Mouse (Mus musculus) layer of hippocampus, adult 2 months (tissue): ENCODE measurements around the gene Kif21a. TPM values are rescaled to one million over a fixed set of nuclear protein-coding genes. Genes with fewer than 3 reads are reported as not detected.

ENCODE experiments used
- DNase-seq, 2 experiments: peaks; one replicate each; pipeline ENCODE4 v3.0.0; 2022; ENCODE audit warnings: low spot score in 2 of 2
- H3K27ac ChIP-seq: fragments of 200-600 bp; 2 replicates; pipeline ENCODE4 v1.8.1; 2022
- H3K4me3 ChIP-seq: fragments of 200-600 bp; 2 replicates; pipeline ENCODE4 v1.8.1; 2022; ENCODE audit warnings: mild to moderate bottlenecking
- CTCF ChIP-seq: fragments of 200-600 bp; conservative IDR thresholded peaks from 2 replicates; pipeline ENCODE4 v1.8.1; 2022; ENCODE audit warnings: antibody characterized with exemption, mild to moderate bottlenecking, moderate library complexity
- total RNA-seq, 2 experiments: library from RNA; stranded (reverse); gene quantifications; 2 replicates each; pipeline ENCODE4 v1.2.3; 2021

Gene Kif21a
- total RNA-seq, 2 experiments from 2014 or later, result 126 to 130 TPM

DNA sequence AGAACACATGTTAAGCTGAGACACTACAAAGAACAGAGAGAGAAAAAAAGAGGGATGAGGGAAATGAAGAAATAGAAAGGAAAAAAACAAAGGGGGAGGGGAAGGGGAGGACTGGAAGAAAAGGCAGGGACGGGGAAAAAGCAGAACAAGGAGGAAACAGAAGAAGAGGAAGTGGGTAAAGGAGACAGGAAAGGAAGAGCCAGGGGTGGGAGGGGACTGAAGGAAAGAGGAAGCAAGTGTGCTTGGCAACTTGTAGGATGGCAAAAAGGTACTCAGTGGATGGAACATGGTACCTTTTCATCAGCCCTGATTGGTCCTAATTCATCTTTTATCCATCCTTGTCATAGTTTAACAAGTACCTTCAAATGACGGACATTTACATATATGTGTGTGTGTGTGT lies 86.4 kb downstream of the Kif21a start:
- no peak overlapping the region for H3K27ac ChIP-seq
- H3K4me3 ChIP-seq, result no peak overlapping the region
- no peak for TF ChIP-seq CTCF
- DNase-seq, result no peak

DNA sequence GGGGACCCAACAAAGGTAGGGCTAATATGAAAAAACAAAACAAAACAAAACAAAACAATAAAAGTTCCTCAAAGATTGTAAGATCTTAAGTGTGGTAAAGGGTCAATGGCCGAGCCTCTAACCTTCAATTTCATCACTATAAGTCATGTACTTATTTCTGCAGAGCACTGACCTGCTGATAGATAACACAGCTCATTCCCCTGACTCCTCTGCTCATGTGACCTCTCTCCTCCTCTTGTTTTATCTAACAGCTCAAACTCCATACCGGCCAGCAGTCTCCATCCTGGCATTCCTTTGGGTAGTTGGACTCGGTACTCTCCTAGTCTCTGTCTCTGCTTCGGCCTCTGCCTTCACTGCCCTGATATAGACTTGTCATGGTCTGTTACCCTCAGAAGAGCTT lies 87.2 kb downstream of the Kif21a start:
- no peak for TF ChIP-seq CTCF
- no peak overlapping the region for H3K4me3 ChIP-seq
- H3K27ac ChIP-seq, result no peak overlapping the region
- no peak for DNase-seq

DNA sequence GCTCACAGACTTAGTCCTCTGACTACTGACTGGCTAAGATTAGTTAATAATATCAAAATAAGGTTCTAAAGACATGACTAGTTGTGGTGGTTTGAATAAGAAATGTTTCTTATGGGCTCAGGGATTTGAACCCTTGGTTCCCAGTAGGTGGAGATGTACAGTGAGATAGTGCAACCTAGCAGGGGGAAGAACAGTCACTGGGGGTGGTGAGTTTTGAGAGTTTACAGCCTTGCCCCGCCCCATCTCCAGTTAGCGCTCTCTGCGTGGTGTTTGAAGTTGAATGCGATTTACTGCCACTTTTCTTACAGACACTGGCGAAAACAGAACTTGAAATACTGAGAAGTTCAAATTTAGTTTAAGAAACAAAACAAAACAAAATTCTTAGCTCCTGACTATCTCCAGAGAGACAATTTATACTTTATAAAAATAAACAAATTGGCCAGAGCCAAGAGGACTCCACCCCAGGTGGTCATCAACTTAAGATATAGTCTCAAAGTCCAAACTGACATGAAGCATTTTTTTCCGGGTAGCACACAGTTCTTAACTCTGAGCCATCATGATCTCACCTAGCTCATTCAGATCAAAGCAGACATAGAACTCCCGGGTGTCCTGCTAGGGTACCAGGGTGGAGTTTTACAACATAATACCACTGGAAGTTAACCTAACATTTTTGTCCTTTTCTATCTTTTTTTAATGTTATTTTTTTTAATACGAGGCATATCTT lies 88.8 kb downstream of the Kif21a start:
- H3K4me3 ChIP-seq, result no peak overlapping the region
- TF ChIP-seq CTCF, result no peak
- no peak overlapping the region for H3K27ac ChIP-seq
- no peak for DNase-seq

DNA sequence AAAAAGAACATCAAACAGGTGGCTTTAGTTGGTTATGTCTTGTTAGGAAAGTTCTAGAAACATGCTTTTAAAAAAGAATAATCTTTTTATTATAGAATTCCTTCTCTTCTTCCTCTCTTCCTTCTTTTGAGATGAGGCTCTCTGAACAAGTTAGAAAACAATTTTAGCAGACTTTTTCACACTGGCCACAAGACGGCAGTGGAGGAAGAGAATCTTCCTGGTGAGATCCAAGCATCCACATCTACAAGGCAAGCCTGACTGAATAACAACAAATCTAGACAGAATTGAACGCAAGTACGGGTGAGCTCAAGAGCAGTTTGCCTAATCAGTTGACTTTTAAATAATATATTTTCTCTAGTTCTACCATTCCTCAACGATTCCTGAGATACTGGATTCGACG lies 98.4 kb downstream of the Kif21a start:
- no peak overlapping the region for H3K4me3 ChIP-seq
- no peak overlapping the region for H3K27ac ChIP-seq
- no peak for DNase-seq
- TF ChIP-seq CTCF, result peak; percentile 56

DNA sequence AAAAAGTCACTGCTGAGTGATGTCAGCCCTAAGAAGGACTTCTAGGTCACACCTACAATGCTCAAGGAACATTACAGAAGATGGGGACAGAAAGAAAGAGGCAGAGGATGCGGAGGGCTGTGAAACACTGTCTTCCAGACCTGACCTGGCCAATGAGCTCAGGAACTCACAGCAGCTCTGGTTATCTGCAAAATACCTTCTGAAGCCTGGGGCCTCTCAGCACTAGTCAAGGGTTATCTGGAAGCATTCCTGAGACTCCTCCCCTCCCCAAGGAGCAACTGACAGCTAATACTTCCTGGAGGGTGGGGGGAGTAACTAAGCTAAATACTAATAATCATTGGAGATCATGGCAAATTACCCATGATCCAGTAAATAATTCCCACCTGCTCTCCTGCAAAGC lies 111.3 kb downstream of the Kif21a start:
- TF ChIP-seq CTCF, result no peak
- no peak overlapping the region for H3K4me3 ChIP-seq
- no peak overlapping the region for H3K27ac ChIP-seq
- DNase-seq, result no peak

DNA sequence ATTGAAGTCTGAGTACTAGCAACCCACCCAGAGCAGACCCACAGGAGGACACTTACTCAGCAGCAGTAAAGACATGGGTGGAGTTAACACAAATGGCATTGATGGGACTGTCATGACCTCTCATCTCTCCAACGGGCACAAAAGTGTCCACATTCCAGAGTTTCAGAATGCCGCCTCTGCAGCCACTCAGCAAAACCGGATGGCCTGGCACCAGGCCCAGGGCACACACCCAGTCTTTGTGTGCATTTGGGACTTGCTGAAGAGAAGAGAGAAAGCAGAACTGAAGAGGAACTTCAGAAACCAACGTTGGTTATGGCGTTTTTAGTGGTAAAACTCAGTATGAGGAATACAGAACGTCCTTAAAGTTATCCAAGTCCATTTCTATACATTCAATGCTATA lies 114.2 kb downstream of the Kif21a start:
- no peak for TF ChIP-seq CTCF
- Histone ChIP-seq H3K4me3 (no peak overlapping the region), H3K27ac (no peak overlapping the region)
- DNase-seq, result no peak

DNA sequence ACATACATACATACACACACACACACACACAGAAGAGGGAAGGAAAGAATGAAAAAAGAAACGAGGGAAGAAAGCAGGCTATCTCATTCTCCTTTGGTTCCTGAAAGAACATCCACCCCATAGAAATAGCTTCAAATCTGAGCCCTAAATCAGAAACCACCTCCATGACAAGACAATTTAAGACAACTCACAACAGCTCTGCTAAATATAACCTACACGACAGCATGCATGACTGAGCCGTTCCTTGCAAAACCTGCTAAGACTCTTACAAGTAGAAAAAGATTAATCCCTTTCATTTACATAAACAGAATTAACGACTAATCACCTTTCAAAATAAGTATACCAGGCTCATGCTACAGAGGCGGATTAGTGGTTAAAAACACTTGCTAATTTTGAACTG lies 118.3 kb downstream of the Kif21a start:
- TF ChIP-seq CTCF, result no peak
- Histone ChIP-seq H3K27ac (no peak overlapping the region), H3K4me3 (no peak overlapping the region)
- no peak for DNase-seq

DNA sequence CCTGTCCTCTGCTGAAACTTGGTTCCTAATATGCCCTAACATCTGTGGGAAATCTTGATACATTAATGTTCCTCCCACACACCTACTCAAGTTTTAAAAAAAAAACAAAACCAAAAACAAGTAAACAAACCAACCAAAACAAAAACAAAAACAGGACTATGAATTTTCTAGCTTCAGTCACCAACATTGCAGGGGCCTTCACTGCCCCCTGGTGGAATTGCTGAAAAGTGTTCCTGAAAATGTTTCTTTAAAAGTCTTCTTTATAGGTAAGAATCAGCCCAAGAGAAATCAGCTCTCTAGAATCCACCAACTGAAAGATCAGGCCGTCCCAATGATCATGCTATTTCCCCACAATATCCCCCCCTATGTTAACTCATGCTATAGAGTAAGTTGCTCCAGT lies 120.7 kb downstream of the Kif21a start:
- peak; percentile 91 for TF ChIP-seq CTCF
- Histone ChIP-seq H3K27ac (no peak overlapping the region), H3K4me3 (no peak overlapping the region)
- DNase-seq, result peak in 1 of 2 experiments; percentile 51

DNA sequence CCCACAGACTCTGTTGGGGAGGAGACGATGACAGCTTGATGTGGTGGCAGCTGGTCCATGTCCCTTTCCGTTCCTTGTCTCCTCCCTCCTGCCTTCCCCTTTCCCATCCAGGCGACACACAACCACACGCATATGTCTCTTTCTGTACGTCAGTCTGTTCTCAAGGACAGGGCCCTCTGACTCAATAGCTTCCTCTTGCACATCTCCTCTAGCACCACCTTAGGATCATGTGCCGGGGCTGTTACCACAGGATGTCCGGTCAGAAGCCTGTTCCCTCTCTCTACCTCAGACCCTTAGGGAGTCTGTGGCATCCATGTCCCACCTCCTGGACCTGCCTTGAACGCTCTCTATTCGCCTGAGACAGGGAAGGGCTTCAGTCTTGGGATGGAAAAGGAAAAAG lies 153.3 kb downstream of the Kif21a start:
- no peak overlapping the region for H3K4me3 ChIP-seq
- DNase-seq, result no peak

DNA sequence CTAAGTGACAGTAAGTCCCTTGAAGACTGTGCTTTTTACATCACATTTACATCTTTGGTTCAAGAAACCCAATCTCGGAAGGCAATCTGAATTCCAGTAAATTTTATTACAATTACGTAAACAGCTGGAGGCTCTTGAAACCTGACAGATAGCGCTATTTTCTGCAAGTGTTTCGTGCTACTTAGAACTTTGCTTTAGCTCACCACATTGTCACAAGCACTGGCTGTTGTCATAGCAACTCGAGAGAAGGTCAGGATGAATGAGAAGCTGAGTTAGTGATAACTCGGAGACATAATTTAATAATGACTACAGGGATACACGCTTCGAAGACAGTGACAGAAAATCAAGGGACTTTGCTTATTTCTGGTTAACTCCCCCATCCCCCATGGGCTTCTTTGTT lies 162.3 kb downstream of the Kif21a start:
- TF ChIP-seq CTCF, result no peak
- no peak overlapping the region for H3K27ac ChIP-seq

More for the DNA sequence above, 153.3 kb downstream of the Kif21a start:
- no peak for TF ChIP-seq CTCF
- no peak overlapping the region for H3K27ac ChIP-seq

More for the DNA sequence above, 162.3 kb downstream of the Kif21a start:
- H3K4me3 ChIP-seq, result no peak overlapping the region
- peak in 1 of 2 experiments; percentile 44 for DNase-seq

Other genes with a start within 250 kb of the Kif21a start
- gene Abcd2, start 141.9 kb upstream of the Kif21a start, total RNA-seq, result 10 to 100 TPM; 18.4 to 20.5 TPM
- under 1 TPM in 1 of 2 experiments, not detected in 1; 0.25 TPM for gene CN725425, start 149.5 kb upstream of the Kif21a start, total RNA-seq